Mouse (Mus musculus): Measurements from ENCODE around the gene Treml1.
"Not testable (repeated sequence)": the region's sequence is repeated elsewhere in the genome, so short reads cannot be mapped to it uniquely, and the experiment has no call there.

DNA sequence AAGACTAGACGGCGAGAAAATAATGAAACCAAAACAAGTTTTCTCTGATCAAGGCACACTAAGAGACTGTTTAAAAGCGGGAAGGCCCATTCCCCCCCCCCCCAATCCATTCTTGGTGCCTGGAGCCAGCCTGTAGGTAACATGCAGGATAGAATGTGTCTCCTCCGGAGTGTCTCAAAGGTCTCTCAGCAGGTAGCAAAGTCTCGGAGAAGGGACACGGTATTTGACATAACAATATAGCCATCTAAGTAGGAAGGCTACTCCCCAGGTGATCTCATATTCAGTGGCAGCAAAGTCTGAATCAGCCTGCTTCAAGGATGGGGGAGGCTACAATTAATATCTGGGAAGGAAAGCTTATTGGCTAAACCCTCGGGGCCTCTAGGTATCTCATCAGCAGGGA, 6.7 kb upstream of the Treml1 start:
- not testable (repeated sequence) for TF ChIP-seq USF1 (IDR thresholded peaks at IDR 0.05; ENCODE audit: low read depth, low read length); SIN3A (IDR thresholded peaks at IDR 0.05; ENCODE audit: low read length); CHD2 (IDR thresholded peaks at IDR 0.05; ENCODE audit: low read length); MAFK (IDR thresholded peaks at IDR 0.05; ENCODE audit: insufficient replicate concordance, low read length)

Measured in CH12.LX (cell line).